29 mouse cellular contexts compared by ENCODE assay signal in genomic region chr2:146865781-146866180, GRCm38 (mm10). TPM values are rescaled to one million over a fixed set of nuclear protein-coding genes. Genes with fewer than 3 reads are reported as not detected.
DNase-seq lines count a peak whose midpoint lies in the region; ATAC-seq and TF ChIP-seq lines count a peak whose summit lies in the region.
"Had no signal": no experiment of that assay in that cellular context is flagged by ENCODE, and none has a peak within 500 bp of the region (broad histone marks: within the 10 kb centered on the region; RNA-seq: fewer than 3 reads in every experiment).

No protein-coding gene starts in this region.

- peak; percentile 70 for DNase-seq in kidney, adult 2 months
- DNase-seq in liver, adult 2 months (ENCODE audit: extremely low read depth, low read depth, low spot score) = peak; percentile 67
- DNase-seq: B cell, adult 2 months; cerebellum, adult 18-20 months; cerebellum, postnatal 10 days; gastrocnemius, adult 2 months; gastrocnemius, postnatal 36 days; heart, postnatal 10 days; lung, embryonic 14.5 days; lung, postnatal 14 days; right cerebral cortex, postnatal 25 days; thymus, adult 18-20 months; thymus, postnatal 25 days had no signal

- no peaks in the 10 kb centered on the region for H3K9me3 ChIP-seq in kidney, embryonic 14.5 days (ENCODE audit: control insufficient read depth, low read length)
- no peaks in the 10 kb centered on the region for H3K9me3 ChIP-seq in liver, embryonic 12.5 days (replicated peaks)
- no peaks in the 10 kb centered on the region for H3K9me3 ChIP-seq in hindbrain, embryonic 13.5 days
- H3K9me3 ChIP-seq: heart, embryonic 13.5 days; hindbrain, embryonic 10.5 days; limb, embryonic 10.5 days; limb, embryonic 15.5 days; liver, embryonic 15.5 days had no signal

- no peak for TF ChIP-seq POLR2A in kidney, adult 2 months (IDR thresholded peaks at IDR 0.05; ENCODE audit: low read depth, low read length)
- no peak for TF ChIP-seq POLR2A in liver, adult 2 months (IDR thresholded peaks at IDR 0.05; ENCODE audit: extremely low read depth, insufficient read depth, low read length)

- H3K9ac ChIP-seq in kidney, embryonic 14.5 days (ENCODE audit: low read depth, low read length) = no peak overlapping the region
- no peak overlapping the region for H3K9ac ChIP-seq in liver, adult 2 months (ENCODE audit: low read depth, low read length)
- H3K9ac ChIP-seq in liver, embryonic 12.5 days = no peak overlapping the region
- H3K9ac ChIP-seq in hindbrain, embryonic 13.5 days = no peak overlapping the region
- H3K9ac ChIP-seq: heart, embryonic 13.5 days; limb, embryonic 15.5 days; liver, embryonic 15.5 days; lung, embryonic 14.5 days had no signal

- no peaks in the 10 kb centered on the region for H3K27me3 ChIP-seq in kidney, adult 2 months (replicated peaks; ENCODE audit: control insufficient read depth, insufficient read depth, low read length)
- H3K27me3 ChIP-seq in kidney, embryonic 14.5 days (ENCODE audit: control insufficient read depth, insufficient read depth, low read length) = no peaks in the 10 kb centered on the region
- H3K27me3 ChIP-seq in liver, adult 2 months (ENCODE audit: control insufficient read depth, insufficient read depth, low read length) = no peaks in the 10 kb centered on the region
- no peaks in the 10 kb centered on the region for H3K27me3 ChIP-seq in liver, embryonic 12.5 days (replicated peaks)
- no peaks in the 10 kb centered on the region for H3K27me3 ChIP-seq in hindbrain, embryonic 13.5 days
- H3K27me3 ChIP-seq: heart, embryonic 13.5 days; limb, embryonic 15.5 days; liver, embryonic 15.5 days had no signal

- TF ChIP-seq CTCF in kidney, adult 2 months (conservative IDR thresholded peaks at IDR 0.05; ENCODE audit: insufficient read depth, insufficient read length, low read depth, low read length) = no peak
- no peak for TF ChIP-seq CTCF in liver, adult 2 months (IDR thresholded peaks at IDR 0.05; ENCODE audit: low read depth, low read length)

- no peak overlapping the region for H3K4me2 ChIP-seq in kidney, embryonic 14.5 days (replicated peaks; ENCODE audit: low read depth, low read length)
- no peak overlapping the region for H3K4me2 ChIP-seq in liver, embryonic 12.5 days
- no peak overlapping the region for H3K4me2 ChIP-seq in hindbrain, embryonic 13.5 days
- H3K4me2 ChIP-seq: heart, embryonic 13.5 days; limb, embryonic 15.5 days; liver, embryonic 15.5 days; lung, embryonic 14.5 days; midbrain, embryonic 11.5 days had no signal

- H3K4me1 ChIP-seq in kidney, adult 2 months (ENCODE audit: control insufficient read depth, insufficient read depth, low read length) = no peaks in the 10 kb centered on the region
- no peaks in the 10 kb centered on the region for H3K4me1 ChIP-seq in kidney, embryonic 14.5 days (ENCODE audit: control insufficient read depth, insufficient read depth, low read length)
- no peaks in the 10 kb centered on the region for H3K4me1 ChIP-seq in liver, adult 2 months (ENCODE audit: control insufficient read depth, insufficient read depth, low read length)
- 0 out of 2 replicates have a peak, but pooled peaks cover 11% of the 10 kb centered on the region for H3K4me1 ChIP-seq in liver, embryonic 12.5 days
- H3K4me1 ChIP-seq in brown adipose tissue, adult 24 weeks (ENCODE audit: control insufficient read depth, insufficient read depth, insufficient read length, low read length) = peaks cover 12% of the 10 kb centered on the region
- H3K4me1 ChIP-seq in hindbrain, embryonic 13.5 days (replicated peaks) = no peaks in the 10 kb centered on the region
- H3K4me1 ChIP-seq: limb, embryonic 10.5 days; limb, embryonic 15.5 days had no signal

- ATAC-seq in kidney, embryonic 14.5 days (ENCODE audit: low FRiP score, low TSS enrichment) = no peak
- no peak for ATAC-seq in liver, embryonic 12.5 days
- no peak for ATAC-seq in hindbrain, embryonic 13.5 days (ENCODE audit: low FRiP score)
- ATAC-seq in megakaryocyte, adult 5-6 weeks (ENCODE audit: poor library complexity, severe bottlenecking) = no peak
- ATAC-seq: forebrain, embryonic 16.5 days; hindbrain, embryonic 16.5 days; midbrain, embryonic 16.5 days had no signal

- H3K79me2 ChIP-seq in liver, adult 2 months (ENCODE audit: control insufficient read depth, insufficient read depth, low read length) = no peaks in the 10 kb centered on the region; the same call in 1 of the 2 replicates

- no peak overlapping the region for H3K4me3 ChIP-seq in kidney, adult 2 months (ENCODE audit: insufficient read depth, low read depth, low read length)
- no peak overlapping the region for H3K4me3 ChIP-seq in kidney, embryonic 14.5 days (ENCODE audit: low read length)
- H3K4me3 ChIP-seq in liver, adult 2 months (ENCODE audit: insufficient read depth, low read depth, low read length) = no peak overlapping the region
- H3K4me3 ChIP-seq in liver, embryonic 12.5 days = no peak overlapping the region
- no peak overlapping the region for H3K4me3 ChIP-seq in brown adipose tissue, adult 24 weeks (ENCODE audit: insufficient read depth, low read depth, low read length)
- no peak overlapping the region for H3K4me3 ChIP-seq in hindbrain, embryonic 13.5 days
- H3K4me3 ChIP-seq: erythroblast, embryonic 14.5 days; gastrocnemius, adult 2 months; heart, embryonic 13.5 days; hindbrain, embryonic 10.5 days; limb, embryonic 10.5 days; limb, embryonic 15.5 days; liver, embryonic 15.5 days had no signal

- 39% methylated on average over 3 of the region's 3 CpGs for WGBS in kidney, adult 2 months
- 51% methylated on average over 3 of the region's 3 CpGs for WGBS in kidney, embryonic 14.5 days
- WGBS in liver, adult 2 months = 50% methylated on average over 3 of the region's 3 CpGs
- WGBS in liver, embryonic 12.5 days (ENCODE audit: insufficient replicate concordance) = 70% methylated on average over 3 of the region's 3 CpGs
- WGBS in hindbrain, embryonic 13.5 days = 75% methylated on average over 3 of the region's 3 CpGs

- H3K27ac ChIP-seq in kidney, adult 2 months (ENCODE audit: insufficient read depth, low read depth, low read length) = no peak overlapping the region
- H3K27ac ChIP-seq in kidney, embryonic 14.5 days (ENCODE audit: low read depth, low read length) = no peak overlapping the region
- no peak overlapping the region for H3K27ac ChIP-seq in liver, adult 2 months (replicated peaks; ENCODE audit: insufficient read depth, low read depth, low read length)
- H3K27ac ChIP-seq in liver, embryonic 12.5 days = no peak overlapping the region
- 0 out of 2 replicates have a peak overlapping the region, but pooled peaks have one; percentile 42 for H3K27ac ChIP-seq in brown adipose tissue, adult 24 weeks (replicated peaks; ENCODE audit: low read depth, low read length)
- no peak overlapping the region for H3K27ac ChIP-seq in hindbrain, embryonic 13.5 days
- H3K27ac ChIP-seq: gastrocnemius, adult 2 months; heart, embryonic 13.5 days; hindbrain, embryonic 10.5 days; limb, embryonic 10.5 days; limb, embryonic 15.5 days; liver, embryonic 15.5 days; stomach, postnatal 0 days had no signal

- H3K36me3 ChIP-seq in kidney, adult 2 months (ENCODE audit: control insufficient read depth, insufficient read depth, low read length) = peaks cover 2% of the 10 kb centered on the region; the same call in 1 of the 2 replicates
- peaks cover 5% of the 10 kb centered on the region; the same call in 1 of the 2 replicates for H3K36me3 ChIP-seq in kidney, embryonic 14.5 days (ENCODE audit: control insufficient read depth, insufficient read depth, low read length)
- H3K36me3 ChIP-seq in liver, adult 2 months (ENCODE audit: control insufficient read depth, insufficient read depth, low read length) = peaks cover 4% of the 10 kb centered on the region
- H3K36me3 ChIP-seq in liver, embryonic 12.5 days = no peaks in the 10 kb centered on the region
- peaks cover 5% of the 10 kb centered on the region for H3K36me3 ChIP-seq in hindbrain, embryonic 13.5 days
- H3K36me3 ChIP-seq: hindbrain, embryonic 10.5 days had no signal

RNA-seq across cellular contexts. Expression of gene Kiz, which starts 10.1 kb away (rescaled TPM):
- polyA plus RNA-seq in kidney, adult 2 months (2012; rRNA removed) = 7.7 and 11.5 TPM in 2 replicates
- polyA plus RNA-seq in kidney, embryonic 14.5 days (2014; fragmentation: Nextera tagmentation; extraction: Ambion mirVana) = 27.9 and 35.7 TPM in 2 replicates
- total RNA-seq in liver, adult 2 months (2014; rRNA removed) = 18.5 and 19.7 TPM in 2 replicates
- 3.1 and 3.7 TPM in 2 replicates for polyA plus RNA-seq in liver, adult 2 months (2012; rRNA removed)
- 14.4 and 16.9 TPM in 2 replicates for polyA plus RNA-seq in liver, embryonic 12.5 days (2016; fragmentation: Nextera tagmentation; extraction: Ambion mirVana)
- 33.6 and 48.2 TPM in 2 replicates for polyA plus RNA-seq in brown adipose tissue, adult 24 weeks (2012; ENCODE audit: insufficient read depth, insufficient read length, missing spikeins)
- 28.3 and 28.8 TPM in 2 replicates for polyA plus RNA-seq in hindbrain, embryonic 13.5 days (2015; fragmentation: Nextera tagmentation; extraction: Ambion mirVana)
- 40.8 and 49.4 TPM in 2 replicates for total RNA-seq in megakaryocyte, adult 5-6 weeks (2015)
- 27.0 and 27.4 TPM in 2 replicates for total RNA-seq in megakaryocyte, adult 5-6 weeks (2017)
